Mouse (Mus musculus) hindbrain, embryonic 14.5 days (tissue): ENCODE results near the gene Lyg2. TPM values are rescaled to one million over a fixed set of nuclear protein-coding genes. Genes with fewer than 3 reads are reported as not detected.

Experiments used
- ATAC-seq: fragments of 200-750 bp; cut with Nextera tagmentation; 2 replicates; pipeline ENCODE4 v1.8.0; 2017; ENCODE audit warnings: moderate number of reproducible peaks, mild to moderate bottlenecking, moderate TSS enrichment, moderate library complexity; ENCODE audit not compliant: low FRiP score
- DNase-seq: peaks from one replicate; pipeline ENCODE4 v3.0.0-alpha.2; 2015; ENCODE audit warnings: low spot score
- H3K27ac ChIP-seq: fragments of 300-500 bp; sonication (generic); 2 replicates; pipeline ENCODE4 v1.5.1; 2014; ENCODE audit warnings: mild to moderate bottlenecking, moderate library complexity
- H3K27me3 ChIP-seq: fragments of 300-500 bp; sonication (generic); 2 replicates; pipeline ENCODE4 v1.6.1; 2014; ENCODE audit warnings: mild to moderate bottlenecking, low read length, mixed read lengths; ENCODE audit not compliant: control insufficient read depth, insufficient read depth
- H3K36me3 ChIP-seq: fragments of 300-500 bp; sonication (generic); replicated peaks from 2 replicates; pipeline ENCODE4 v1.6.1; 2014; ENCODE audit not compliant: control insufficient read depth, insufficient read depth
- H3K4me1 ChIP-seq: fragments of 300-500 bp; sonication (generic); replicated peaks from 2 replicates; pipeline ENCODE4 v1.6.1; 2014; ENCODE audit warnings: antibody characterized with exemption, low read length, mixed read lengths; ENCODE audit not compliant: control insufficient read depth, insufficient read depth
- H3K4me2 ChIP-seq: fragments of 300-500 bp; sonication (generic); replicated peaks from 2 replicates; pipeline ENCODE4 v1.6.1; 2014; ENCODE audit warnings: mild to moderate bottlenecking, moderate library complexity
- H3K4me3 ChIP-seq: fragments of 300-500 bp; sonication (generic); replicated peaks from 2 replicates; pipeline ENCODE4 v1.5.1; 2014; ENCODE audit warnings: mild to moderate bottlenecking, low read length
- H3K9ac ChIP-seq: fragments of 300-500 bp; sonication (generic); 2 replicates; pipeline ENCODE4 v1.6.1; 2014
- H3K9me3 ChIP-seq: fragments of 300-500 bp; sonication (generic); 2 replicates; pipeline ENCODE4 v1.6.1; 2016; ENCODE audit warnings: low read length; ENCODE audit not compliant: control insufficient read depth
- WGBS: fragments of 180-500 bp; shearing (Covaris S2); extraction: QIAGEN DNeasy Blood & Tissue Kit; methylation state at CpG from one replicate; pipeline ENCODE4 v1.1.7; 2014; 5-methylcytosine and 5-hydroxymethylcytosine counted together
- polyA plus RNA-seq: library from polyadenylated mRNA; unstranded; fragments of >200 nt; fragmentation: Nextera tagmentation; extraction: Ambion mirVana; gene quantifications from 2 replicates; pipeline ENCODE4 v1.2.1, GENCODE M21; 2014

Gene Lyg2
- polyA plus RNA-seq, 1 experiment from 2014 or later: not detected

DNA sequence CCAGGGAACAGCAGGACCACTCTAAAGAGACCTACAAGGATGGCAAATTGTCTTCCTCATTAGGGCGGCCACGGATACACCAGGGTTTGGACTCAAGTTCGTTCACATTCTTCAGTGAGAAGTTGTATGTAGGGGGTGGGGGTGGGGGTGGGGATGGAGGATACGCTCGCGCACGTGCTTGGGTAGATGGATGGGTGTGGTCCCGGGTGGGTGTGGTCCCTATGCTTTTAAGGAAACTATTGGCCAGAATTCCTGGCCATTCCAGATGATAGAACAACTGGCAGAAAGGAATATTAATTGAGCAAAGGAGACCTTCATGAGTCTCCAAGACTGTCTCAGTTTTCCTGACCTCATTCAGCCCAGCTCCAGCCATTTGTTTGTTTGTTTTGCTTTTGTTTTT is 9.7 kb upstream of the Lyg2 start:
- Histone ChIP-seq H3K4me1 (no peaks in the 10 kb centered on the region), H3K4me2 (no peak overlapping the region), H3K9ac (no peak overlapping the region), H3K36me3 (no peaks in the 10 kb centered on the region), H3K27me3 (no peaks in the 10 kb centered on the region), H3K9me3 (no peaks in the 10 kb centered on the region), H3K4me3 (no peak overlapping the region), H3K27ac (no peak overlapping the region)
- DNase-seq: no peak
- ATAC-seq: no peak
- 83% methylated on average over 8 of the region's 8 CpGs for WGBS

DNA sequence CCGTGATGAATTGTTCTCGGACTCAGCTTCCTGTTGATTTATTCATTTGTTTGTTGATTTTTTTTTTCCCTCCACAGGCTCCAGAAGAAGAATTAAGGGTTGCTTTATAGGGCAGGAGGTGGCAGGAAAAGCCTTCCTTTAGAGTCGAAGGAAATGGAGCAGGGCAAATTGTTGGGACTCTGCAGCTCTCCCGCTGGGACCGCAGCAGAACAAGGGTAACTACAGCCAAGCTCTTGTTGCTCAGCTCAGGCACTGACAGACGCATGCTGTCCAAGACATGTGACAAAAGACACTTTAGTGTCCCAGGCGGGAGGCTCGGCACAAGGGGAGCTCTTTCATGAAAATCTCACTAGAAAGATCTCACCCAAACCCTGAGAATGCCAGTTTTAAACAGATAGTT is 6.2 kb upstream of the Lyg2 start:
- H3K4me1 ChIP-seq: no peaks in the 10 kb centered on the region
- H3K4me2 ChIP-seq: no peak overlapping the region
- no peak for DNase-seq
- no peaks in the 10 kb centered on the region for H3K36me3 ChIP-seq
- no peak overlapping the region for H3K4me3 ChIP-seq
- no peak for ATAC-seq
- H3K9me3 ChIP-seq: no peaks in the 10 kb centered on the region
- H3K27me3 ChIP-seq: no peaks in the 10 kb centered on the region
- no peak overlapping the region for H3K9ac ChIP-seq
- no peak overlapping the region for H3K27ac ChIP-seq
- WGBS: 55% methylated on average over 8 of the region's 8 CpGs

DNA sequence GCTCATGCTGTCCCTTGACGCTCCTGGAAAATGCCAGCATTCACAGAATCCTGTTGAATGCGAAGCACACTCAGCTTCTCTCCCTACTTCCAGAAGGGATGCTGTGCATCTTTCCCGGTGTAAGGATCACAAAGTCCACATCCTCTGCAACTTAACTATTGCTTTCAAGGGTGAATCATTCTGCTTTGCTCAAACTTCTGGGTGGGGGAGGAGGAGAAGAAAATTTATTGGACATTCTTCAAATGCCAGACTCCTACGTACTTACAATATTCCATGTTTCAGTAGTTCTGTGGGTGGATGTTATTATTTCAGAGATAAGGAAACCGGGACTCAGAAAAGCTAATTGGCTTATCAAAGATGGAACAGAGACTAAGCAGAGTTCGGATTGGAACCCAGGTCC is 1.8 kb upstream of the Lyg2 start:
- H3K9me3 ChIP-seq: no peaks in the 10 kb centered on the region
- DNase-seq: no peak
- 89% methylated on average over 6 of the region's 6 CpGs for WGBS
- no peak for ATAC-seq
- no peak overlapping the region for H3K27ac ChIP-seq
- no peaks in the 10 kb centered on the region for H3K36me3 ChIP-seq
- H3K27me3 ChIP-seq: no peaks in the 10 kb centered on the region
- H3K4me3 ChIP-seq: no peak overlapping the region
- no peak overlapping the region for H3K9ac ChIP-seq
- H3K4me1 ChIP-seq: no peaks in the 10 kb centered on the region
- no peak overlapping the region for H3K4me2 ChIP-seq

DNA sequence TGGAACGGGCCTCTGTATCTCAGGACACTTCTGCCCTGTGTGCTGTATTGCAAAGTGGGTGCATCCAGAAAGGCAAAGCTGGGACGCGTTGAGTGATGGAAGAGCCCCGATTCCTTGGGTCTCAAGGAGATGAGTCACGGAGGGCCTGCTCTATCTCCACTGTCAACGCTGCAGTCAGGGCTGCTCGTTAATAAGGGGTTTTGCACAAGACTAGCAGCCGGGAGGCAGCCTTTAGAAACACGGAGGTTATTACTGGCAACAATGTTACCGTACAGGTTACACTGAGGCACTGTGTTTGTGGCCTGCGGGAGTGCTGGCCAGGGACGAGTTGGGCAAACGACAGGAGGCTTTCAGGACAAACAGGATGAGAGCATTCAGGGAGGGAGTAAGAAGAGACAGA is 1.4 kb upstream of the Lyg2 start:
- no peaks in the 10 kb centered on the region for H3K9me3 ChIP-seq
- no peak overlapping the region for H3K4me3 ChIP-seq
- H3K4me2 ChIP-seq: no peak overlapping the region
- H3K27me3 ChIP-seq: no peaks in the 10 kb centered on the region
- ATAC-seq (no peak), DNase-seq (no peak)
- no peak overlapping the region for H3K9ac ChIP-seq
- no peaks in the 10 kb centered on the region for H3K4me1 ChIP-seq
- 81% methylated on average over 13 of the region's 13 CpGs for WGBS
- no peaks in the 10 kb centered on the region for H3K36me3 ChIP-seq
- H3K27ac ChIP-seq: no peak overlapping the region

DNA sequence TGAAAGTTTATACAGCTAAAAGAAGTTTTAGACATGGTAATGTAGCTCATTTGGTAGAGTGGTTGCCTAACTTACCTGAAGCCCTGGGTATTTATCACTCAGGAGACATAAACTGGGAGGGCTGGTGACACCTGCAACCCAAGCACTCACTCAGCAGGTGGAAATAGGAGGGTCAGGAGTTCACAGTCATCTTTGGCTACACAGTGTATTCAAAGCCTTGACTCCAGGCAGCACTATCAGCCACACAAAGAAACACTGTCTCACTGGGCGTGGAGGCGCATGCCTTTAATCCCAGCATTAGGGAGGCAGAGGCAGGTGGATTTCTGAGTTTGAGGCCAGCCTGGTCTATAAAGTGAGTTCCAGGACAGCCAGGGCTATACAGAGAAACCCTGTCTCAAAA is 3.5 kb downstream of the Lyg2 start:
- H3K4me3 ChIP-seq: no peak overlapping the region

DNA sequence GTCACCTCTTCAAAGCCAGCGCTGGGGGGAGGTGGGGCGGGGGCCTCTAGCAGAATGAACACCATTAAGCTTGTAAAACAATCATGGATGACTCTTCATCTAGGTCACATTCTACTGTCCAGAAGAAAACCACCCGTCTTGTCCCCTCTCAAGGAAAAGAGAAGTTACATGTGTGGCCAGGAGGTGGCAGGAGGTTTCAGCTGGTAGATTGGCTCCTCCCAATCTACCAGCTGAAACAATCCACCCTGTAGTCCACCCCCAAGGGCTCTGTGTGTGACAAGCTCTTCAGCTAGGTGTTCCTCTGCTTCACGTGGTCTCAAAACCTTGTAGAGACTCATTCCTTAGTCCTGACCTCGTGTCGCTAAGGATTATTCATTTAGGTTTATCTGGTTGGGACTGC is 13.1 kb downstream of the Lyg2 start:
- Histone ChIP-seq H3K9me3 (no peaks in the 10 kb centered on the region), H3K36me3 (peaks cover 20% of the 10 kb centered on the region), H3K4me3 (no peak overlapping the region), H3K27me3 (no peaks in the 10 kb centered on the region), H3K27ac (no peak overlapping the region), H3K4me2 (no peak overlapping the region), H3K9ac (no peak overlapping the region), H3K4me1 (no peaks in the 10 kb centered on the region)
- DNase-seq (no peak), ATAC-seq (no peak)
- 42% methylated on average over 6 of the region's 6 CpGs for WGBS

More for the DNA sequence above, 3.5 kb downstream of the Lyg2 start:
- no peaks in the 10 kb centered on the region for H3K9me3 ChIP-seq
- DNase-seq: no peak
- no peak overlapping the region for H3K9ac ChIP-seq
- H3K27ac ChIP-seq: no peak overlapping the region
- no peaks in the 10 kb centered on the region for H3K27me3 ChIP-seq
- no peak for ATAC-seq
- 81% methylated on average over 2 of the region's 2 CpGs for WGBS
- no peak overlapping the region for H3K4me2 ChIP-seq
- H3K36me3 ChIP-seq: no peaks in the 10 kb centered on the region
- no peaks in the 10 kb centered on the region for H3K4me1 ChIP-seq

DNA sequence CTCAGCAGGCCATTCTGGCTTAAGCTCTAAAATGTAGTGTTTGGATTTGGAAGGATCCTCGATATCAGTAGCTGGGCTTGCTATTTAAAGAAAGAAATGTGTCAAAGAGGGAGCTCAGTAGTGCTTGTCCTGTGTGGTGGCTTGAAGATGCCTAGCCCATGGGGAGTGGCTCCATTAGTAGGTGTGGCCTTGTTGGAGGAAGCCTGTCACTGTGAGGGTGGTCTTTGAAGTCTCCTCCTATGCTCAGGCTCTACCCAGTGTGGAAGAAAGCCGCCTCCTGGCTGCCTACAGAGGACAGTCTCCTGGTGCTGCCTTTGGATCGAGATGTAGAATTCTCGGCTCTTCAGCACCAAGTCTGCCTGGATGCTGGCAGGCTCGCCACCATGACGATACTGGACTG is 16.0 kb downstream of the Lyg2 start:
- H3K9me3 ChIP-seq: no peaks in the 10 kb centered on the region
- no peak for DNase-seq
- H3K4me1 ChIP-seq: no peaks in the 10 kb centered on the region
- no peak overlapping the region for H3K4me3 ChIP-seq
- 59% methylated on average over 6 of the region's 6 CpGs for WGBS
- no peak overlapping the region for H3K9ac ChIP-seq
- H3K27me3 ChIP-seq: no peaks in the 10 kb centered on the region
- peaks cover 46% of the 10 kb centered on the region for H3K36me3 ChIP-seq
- no peak overlapping the region for H3K4me2 ChIP-seq
- no peak for ATAC-seq
- no peak overlapping the region for H3K27ac ChIP-seq

DNA sequence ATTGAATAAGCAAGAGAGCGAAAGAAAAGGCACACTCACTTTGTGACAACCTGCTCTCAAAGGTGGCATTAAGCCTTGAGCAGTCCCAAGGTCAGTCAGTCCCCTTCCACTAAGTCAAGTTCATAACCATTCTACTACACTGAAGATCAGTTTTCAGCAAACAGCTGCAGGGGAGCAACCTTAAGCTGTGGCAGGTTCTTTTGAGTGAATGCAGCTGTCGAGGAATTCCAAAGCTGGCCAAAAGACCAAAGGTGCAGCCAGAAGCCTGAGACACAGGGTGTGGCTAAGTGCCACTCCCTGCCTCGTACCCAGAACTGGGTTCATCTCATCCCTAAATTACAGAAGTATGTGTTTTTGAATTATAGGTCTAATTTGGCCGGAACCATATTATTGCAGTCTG is 16.5 kb downstream of the Lyg2 start:
- H3K4me1 ChIP-seq: no peaks in the 10 kb centered on the region
- no peak overlapping the region for H3K4me3 ChIP-seq
- no peak overlapping the region for H3K9ac ChIP-seq
- no peaks in the 10 kb centered on the region for H3K27me3 ChIP-seq
- H3K4me2 ChIP-seq: no peak overlapping the region
- 88% methylated on average over 4 of the region's 4 CpGs for WGBS
- no peak for DNase-seq
- no peak overlapping the region for H3K27ac ChIP-seq
- H3K36me3 ChIP-seq: peaks cover 51% of the 10 kb centered on the region
- ATAC-seq: no peak
- H3K9me3 ChIP-seq: no peaks in the 10 kb centered on the region

DNA sequence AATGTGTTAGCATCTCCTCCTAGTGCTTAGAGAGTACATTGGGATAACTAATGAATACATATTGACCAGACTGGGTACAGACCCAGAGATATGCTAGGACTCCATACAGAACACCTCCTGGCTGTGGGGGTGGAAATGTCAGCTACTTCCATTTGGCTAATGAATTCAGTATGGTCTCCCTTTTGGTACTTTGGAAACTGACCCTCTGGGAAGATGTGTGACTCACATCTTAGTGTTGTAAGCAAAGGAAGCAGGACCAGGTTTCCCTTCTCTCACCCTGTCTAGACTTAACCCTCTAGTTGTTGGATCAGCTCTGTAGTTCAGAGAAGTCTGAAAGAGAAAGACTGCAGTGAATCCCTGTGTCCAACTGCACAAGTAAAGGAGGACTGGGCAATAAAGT is 21.7 kb downstream of the Lyg2 start:
- H3K9ac ChIP-seq: no peak overlapping the region
- H3K27ac ChIP-seq: no peak overlapping the region
- H3K4me2 ChIP-seq: no peak overlapping the region
- no peak for ATAC-seq
- DNase-seq: no peak
- no peak overlapping the region for H3K4me3 ChIP-seq
- no peaks in the 10 kb centered on the region for H3K9me3 ChIP-seq
- H3K36me3 ChIP-seq: peaks cover 56% of the 10 kb centered on the region
- H3K4me1 ChIP-seq: peaks cover 11% of the 10 kb centered on the region
- no peaks in the 10 kb centered on the region for H3K27me3 ChIP-seq

DNA sequence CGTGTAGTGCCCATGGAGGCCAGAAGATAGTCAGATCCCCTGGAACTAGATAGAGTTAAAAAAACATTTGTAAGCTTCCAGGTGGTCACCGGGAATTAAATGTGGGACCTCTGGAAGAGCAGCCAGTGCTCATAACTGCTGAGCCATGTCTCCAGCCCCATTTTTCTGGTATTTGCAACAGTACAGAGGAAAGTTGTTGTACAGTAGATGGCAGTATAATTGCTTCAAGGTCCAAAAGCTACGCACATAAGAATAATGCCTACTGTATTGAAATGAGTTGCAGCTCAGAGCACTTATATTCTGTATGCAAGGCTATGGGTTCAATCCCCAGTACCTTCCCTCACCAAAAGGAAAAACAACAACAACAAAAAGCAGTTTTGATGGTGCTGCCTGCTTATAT is 24.9 kb downstream of the Lyg2 start:
- peak overlapping the region; percentile 60 for H3K4me3 ChIP-seq
- peaks cover 17% of the 10 kb centered on the region for H3K4me1 ChIP-seq
- H3K27me3 ChIP-seq: no peaks in the 10 kb centered on the region
- H3K4me2 ChIP-seq: peak overlapping the region; percentile 86
- no peaks in the 10 kb centered on the region for H3K9me3 ChIP-seq
- no peak overlapping the region for H3K9ac ChIP-seq
- DNase-seq: peak; percentile 34
- no peak overlapping the region for H3K27ac ChIP-seq
- peaks cover 28% of the 10 kb centered on the region for H3K36me3 ChIP-seq
- no peak for ATAC-seq
- WGBS: 73% methylated on average over 3 of the region's 3 CpGs
